Mouse (Mus musculus) telencephalon, adult 2 months (tissue): Measurements from ENCODE around the gene Cnpy2.
"Not testable (repeated sequence)": the region's sequence is repeated elsewhere in the genome, so short reads cannot be mapped to it uniquely, and the experiment has no call there.

Experiments used
- DNase-seq: peaks from one replicate; pipeline ENCODE4 v3.0.0-alpha.2; 2011; ENCODE audit warnings: low read depth, low spot score

Gene Cnpy2

DNA sequence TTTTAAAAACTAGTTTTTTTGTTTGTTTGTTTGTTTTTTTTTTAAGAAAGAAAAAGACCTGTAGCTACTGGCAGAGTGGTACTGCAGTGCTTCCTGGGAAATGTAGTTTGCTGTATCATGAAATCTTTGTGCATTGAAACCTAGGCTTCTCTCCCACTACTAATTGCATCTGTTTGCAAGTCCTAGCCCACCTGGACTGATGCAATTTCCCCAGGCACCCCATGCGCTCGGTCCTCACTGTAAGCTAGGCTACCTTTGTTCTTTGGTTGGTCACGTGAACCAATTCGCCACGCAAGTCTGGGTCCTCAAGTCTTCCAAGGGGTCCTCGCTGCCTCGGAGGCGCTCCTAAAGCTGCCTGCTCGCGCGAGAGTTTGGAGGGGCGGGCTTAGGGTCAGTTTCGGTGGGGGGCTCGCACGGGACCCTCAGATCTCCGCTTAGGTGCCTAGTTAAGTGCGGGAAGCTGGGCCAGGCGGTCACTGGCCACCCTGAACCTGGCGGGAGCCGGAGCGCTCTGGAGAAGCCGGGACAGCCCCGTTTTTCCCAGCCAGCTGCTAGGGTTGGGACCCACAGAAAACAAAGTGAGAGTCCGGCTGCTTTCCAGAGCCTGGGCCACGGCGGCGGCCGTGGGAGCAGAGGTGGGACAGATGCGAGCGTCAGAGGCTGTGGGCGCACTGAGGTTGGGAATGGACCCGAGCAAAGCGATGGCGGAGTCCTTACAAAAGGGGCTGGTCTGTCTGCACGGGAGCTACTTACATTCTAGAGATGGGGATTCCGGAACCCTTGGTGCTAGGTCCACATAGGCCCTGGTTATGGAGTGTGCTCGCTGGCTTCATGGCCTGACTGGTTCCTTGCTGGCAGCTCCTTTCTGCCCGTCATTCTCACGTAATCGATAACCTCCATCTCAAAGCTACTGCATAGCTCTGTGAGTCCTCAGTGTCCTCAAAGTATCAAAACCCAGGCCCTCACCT, at the start of gene Cnpy2:
TSS of gene Cnpy2 (plus strand) at position 319 of the 968 bp plus-strand sequence.
- peak; percentile 82 for DNase-seq

DNA sequence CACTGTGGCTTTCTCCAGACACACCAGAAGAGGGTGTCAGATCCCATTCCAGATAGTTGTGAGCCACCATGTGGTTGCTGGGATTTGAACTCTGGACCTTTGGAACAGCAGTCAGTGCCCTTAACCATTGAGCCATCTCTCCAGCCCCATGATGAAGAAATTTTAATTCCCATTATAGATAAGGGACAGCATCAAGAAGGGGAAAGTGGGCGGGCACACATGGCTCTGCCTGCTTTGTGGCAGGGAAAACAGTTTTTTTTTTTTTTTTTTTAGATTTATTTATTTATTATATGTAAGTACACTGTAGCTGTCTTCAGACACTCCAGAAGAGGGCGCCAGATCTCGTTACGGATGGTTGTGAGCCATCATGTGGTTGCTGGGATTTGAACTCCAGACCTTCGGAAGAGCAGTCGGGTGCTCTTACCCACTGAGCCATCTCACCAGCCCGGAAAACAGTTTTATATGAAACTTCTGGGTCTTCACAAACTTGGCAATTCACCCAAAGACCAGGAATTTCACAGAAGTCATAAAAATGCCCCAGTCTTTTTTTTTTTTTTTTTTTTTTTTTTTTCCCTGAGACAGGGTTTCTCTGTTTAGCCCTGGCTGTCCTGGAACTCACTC, 49.3 kb upstream of the Cnpy2 start:
- not testable (repeated sequence) for DNase-seq

DNA sequence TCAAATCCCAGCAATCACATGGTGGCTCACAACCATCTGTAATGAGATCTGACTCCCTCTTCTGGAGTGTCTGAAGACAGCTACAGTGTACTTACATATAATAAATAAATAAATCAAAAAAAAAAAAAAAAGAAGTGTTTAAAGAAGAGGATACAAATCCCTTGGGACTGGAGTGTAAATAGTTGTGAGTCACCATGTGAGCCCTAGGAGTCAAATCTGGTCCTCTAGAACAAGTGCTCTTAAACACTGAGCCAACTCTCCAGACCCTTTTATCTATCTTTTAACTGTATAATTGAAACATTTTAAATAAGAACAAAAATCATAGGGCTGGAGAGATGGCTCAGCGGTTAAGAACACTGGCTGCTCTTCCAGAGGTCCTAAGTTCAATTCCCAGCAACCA, 46.9 kb upstream of the Cnpy2 start:
- DNase-seq = not testable (repeated sequence)

DNA sequence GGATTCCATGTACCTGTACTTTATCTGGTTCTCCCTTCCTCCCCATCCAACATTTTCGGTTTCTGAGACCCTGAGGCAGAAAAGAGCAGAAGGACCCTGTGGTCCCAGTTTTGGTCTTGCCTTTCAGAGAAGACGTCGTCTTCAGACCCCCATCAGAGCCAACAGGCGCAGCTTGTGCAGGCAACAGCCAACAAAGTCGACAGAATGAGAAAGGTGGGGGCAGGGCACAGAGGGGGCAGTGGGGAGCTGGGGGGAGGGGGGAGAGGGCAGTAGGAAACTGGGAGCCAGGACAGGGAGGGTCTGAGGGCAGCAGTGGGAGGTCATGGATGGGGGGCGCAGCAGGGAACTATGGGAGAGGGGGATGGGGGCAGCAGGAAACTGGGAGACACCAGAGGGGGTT, 44.1 kb upstream of the Cnpy2 start:
- DNase-seq = no peak

DNA sequence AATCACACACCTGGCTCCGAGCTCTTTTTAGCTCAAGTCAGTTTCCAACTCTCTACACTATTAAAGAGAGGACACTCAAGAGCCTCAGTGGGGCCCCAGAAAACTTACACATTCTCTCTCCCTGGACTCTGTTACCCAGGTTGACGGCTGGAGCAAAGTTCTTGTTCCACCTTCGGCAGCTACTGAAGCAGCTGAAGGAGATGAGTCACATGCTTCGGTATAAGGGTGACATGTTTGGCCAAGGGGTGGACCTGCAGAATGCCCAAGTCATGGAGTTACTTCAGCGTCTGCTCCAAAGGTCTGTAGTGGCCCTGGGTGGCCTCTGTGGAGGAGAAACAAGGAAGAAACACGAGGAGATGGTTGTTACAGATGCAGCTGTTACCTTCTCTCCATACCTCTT, 41.3 kb upstream of the Cnpy2 start:
- DNase-seq = no peak

DNA sequence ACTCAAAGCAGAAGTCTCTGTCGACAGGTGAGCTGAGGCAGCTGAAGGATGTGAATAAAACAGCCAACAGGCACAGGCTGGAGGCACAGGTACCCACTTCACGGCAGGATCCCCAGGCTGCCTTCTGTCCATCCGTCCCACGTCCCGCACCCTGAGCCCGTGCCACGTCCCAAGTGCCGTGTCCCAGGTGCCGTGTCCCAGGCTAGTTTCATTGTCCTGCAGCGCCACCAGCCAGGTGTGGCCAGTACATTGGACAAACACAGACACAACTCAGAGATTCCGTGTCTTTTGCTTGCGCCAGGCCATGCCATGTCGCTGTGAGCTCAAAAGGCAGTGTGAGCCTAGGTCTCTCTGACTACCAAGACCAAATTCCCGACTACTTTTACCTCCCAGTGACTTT, 40.6 kb upstream of the Cnpy2 start:
- DNase-seq = no peak

DNA sequence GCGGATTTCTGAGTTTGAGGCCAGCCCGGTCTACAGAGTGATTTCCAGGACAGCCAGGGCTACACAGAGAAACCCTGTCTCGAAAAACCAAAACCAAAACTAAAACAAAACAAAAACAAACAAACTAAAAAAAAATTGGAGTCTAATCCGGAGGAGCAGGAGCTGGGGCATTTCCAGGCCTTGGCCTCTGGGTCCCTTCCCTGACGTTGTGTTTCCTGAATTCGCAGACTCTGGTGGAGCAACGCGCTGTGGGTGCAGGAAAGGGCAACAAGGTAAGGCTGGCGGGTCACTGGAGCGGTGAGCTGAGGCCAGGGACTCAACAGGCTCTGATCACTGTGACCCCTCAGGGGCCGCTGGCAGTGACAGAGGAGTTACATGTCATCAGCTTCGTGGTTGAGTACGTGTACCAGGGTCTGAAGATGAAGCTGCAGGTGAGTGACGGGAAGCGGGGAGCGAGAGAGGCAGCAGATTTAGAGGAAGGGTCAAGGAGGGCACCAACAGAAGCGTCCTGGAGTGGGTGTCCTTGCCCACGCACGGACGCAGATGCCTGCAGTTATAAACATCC, 39.3 kb upstream of the Cnpy2 start:
- DNase-seq = no peak

DNA sequence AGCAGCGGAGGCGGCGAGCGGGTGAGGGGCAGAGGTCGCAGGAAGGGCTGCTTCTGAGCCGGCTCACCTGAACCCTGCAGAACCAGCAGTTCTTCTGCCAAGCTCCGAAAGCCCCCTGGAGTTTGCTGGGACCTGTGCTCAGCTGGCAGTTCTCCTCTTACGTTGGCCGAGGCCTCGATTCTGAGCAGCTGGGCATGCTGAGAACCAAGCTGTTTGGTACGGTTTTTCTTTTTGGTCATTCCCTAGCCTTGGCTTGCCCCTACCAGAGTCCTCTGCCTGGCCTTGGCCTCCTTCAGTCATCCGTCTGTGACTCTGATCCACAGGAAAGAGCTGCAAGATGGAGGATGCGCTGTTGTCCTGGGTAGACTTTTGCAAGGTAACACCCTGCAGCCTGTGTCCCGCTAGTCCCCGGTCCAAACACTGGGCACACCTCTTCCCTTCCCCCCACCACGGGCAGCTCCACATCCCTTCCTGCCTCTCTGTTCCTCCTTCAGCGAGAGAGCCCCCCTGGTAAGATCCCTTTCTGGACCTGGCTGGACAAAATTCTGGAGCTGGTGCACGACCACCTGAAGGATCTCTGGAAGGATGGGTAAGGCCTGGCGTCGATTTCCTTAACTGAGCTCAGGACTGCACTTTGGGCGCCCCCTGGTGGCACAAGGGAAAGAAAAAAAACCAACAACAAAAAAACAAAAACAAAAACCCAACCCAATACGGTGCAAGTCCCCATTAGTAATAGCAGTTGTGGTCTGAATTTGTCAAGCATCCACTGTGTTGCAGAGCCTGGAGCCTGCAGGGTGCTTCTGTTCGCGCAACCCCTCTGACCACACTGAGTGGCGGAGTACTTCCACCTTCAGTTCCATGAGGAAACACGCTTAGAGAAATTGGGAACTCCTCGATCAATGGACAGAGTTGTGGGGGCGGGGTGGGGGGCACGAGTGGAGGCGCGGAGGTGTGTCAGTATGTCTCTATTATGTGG, 38.4 kb upstream of the Cnpy2 start:
- DNase-seq = no peak

DNA sequence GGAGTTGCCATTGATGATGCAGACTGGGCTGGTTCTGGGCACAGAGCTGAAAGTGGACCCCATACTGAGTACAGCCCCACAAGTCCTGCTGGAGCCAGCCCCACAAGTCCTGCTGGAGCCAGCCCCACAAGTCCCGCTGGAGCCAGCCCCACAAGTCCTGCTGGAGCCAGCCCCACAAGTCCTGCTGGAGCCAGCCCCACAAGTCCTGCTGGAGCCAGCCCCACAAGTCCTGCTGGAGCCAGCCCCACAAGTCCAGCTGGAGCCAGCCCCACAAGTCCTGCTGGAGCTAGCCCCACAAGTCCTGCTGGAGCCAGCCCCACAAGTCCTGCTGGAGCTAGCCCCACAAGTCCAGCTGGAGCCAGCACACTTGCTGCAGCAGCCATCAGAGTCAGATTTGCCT, 31.7 kb upstream of the Cnpy2 start:
- DNase-seq = not testable (repeated sequence)

DNA sequence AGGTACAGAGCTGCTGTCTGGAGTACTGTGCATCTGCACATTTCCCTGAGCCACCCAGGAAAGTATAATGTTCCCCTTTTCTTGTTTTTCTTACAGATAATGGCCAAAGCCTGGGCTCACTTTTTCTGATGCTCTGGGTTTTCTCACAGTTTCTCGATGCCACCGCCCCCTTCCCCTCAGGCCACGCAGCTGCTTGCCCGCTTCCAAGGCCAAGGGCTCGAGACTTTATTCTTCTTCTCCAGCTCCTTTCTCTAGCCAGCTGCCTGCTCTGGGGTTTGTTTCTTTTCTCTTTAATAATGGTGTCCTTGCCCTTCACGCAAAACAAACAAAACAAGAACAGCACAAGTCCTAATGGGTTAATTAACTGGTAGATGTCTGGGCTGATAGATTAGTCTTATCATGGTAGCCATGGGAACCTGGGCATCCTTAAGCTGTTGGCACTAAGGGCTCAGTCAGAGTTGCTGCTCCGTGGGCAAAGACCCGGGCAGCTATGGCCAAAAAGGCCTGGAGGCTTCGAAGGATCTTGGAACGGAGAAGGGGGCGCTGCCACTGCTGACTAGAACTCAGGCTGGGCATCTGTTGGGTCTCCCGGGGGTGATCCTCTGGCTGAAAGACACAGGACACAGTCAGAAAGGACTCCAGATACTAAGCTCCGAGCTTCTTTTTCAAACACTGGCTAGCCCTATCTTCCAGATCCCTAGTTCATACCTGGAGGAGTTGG, 25.7 kb upstream of the Cnpy2 start:
- DNase-seq = no peak

DNA sequence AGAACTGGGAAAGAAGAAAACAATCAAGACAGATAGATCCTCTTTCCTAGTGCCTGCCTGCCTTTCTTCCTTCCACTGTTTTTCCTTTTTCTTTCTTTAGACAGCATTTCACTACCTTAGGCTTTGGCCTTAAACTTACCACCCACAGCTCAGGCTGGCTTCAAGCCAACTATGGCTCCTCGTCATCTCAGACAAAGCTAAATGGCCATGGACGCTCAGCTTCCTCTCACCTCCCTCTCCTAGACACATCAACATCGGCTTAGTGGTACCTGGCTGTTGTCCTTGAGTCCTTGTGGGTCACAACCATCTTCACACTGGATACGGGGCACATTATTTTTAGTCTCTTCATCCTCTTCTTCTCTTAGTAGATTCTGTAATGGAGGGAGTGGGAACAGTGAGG, 25.0 kb upstream of the Cnpy2 start:
- DNase-seq = no peak

DNA sequence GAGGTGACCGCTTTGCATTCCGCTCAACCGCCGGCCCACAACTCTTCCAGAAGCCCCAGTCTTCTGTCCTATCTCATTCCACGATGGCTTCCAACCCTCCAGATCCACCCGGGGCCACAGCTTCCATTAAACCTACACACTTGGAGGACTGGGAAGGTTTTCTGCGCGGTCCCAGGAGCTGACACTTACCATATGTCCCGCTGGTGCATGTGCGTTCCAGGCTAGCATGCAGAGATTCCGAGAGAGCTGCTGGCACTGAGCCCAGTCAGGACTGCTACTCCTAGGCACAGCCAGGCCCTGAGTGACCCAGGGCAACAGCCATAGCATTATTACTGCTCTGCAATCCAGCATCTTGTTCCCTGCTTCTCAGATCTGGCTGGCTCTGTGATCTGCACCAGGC, 24.6 kb upstream of the Cnpy2 start:
- DNase-seq = no peak

DNA sequence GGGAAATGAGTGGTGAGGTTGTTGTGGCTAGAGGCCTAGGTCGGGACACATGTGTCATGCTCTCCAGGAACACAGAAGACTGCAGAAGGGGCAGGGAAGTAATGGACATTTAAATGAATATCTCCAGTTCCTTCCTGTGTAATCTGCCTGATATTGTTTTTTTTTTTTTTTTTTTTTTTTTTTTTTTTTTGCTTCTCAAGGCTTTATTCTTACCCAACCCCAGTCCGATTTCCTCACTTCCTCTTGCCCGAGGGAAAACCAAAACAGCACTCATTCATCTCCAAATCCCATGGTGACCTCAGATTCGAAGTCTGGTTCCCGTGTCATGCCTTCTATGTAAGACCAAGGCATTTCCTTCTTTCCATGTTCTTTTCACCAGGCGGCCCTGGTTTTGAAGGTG, 24.0 kb upstream of the Cnpy2 start:
- DNase-seq = no peak

DNA sequence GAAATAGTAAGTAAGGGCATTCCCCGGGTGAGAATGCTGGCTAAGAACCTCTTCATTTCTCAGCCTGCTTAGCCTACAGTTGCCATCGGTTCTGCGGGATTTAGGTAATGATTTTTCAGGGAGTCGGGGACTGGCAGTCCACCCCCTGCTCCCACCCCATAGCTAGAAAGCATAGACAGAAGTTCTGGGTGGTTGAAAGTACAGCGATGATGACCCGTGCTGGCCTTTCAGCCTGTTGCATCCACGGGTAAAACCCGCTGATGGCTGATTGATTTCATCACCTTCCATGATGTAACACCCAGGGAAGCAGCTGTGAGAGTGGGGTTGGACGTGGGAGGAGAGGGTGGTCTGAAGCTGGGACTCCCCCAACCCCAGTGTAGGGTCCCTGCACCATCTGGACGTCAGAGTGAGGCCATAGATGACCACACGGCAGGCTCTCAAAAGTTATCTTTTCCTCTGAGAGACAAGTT, 23.5 kb upstream of the Cnpy2 start, which contains the start of gene Il23a:
TSS of gene Il23a (minus strand) at position 51 of the 470 bp plus-strand sequence.
- no peak for DNase-seq

DNA sequence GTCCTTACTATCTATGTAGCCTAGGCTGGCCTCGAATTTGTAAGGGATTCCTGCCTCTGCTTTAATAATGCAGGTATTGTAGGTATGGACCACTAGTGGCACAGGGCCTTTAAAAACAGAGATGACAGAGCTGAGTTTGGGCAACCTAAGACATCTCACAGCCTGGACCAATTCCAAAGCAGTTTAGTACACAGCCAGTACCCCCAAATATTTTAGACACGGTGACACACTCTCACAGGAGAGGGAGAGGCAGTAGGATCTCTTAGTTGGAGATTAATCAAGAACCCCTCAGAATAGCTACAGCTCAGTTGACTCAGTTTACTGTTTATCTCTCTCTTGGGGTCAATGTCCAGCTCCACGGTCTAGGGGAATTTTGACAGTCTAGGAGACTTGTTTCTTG, 19.9 kb upstream of the Cnpy2 start:
- no peak for DNase-seq

DNA sequence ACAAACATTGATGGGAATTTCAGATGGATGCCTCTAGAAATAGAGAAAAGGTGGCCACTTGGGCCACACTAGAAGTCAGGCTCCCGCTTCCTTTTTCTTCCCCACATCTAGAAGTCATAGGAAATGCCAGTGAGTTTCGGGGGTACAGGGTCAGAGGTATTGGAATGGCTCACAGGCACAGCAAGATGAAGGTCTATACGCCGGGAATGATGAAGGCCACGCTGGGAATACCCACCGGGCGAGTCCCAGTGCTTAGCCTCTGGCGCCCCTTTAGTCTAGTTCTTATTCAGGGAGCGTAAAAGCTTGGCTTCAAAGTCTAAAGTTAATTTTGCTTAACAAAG, 19.5 kb upstream of the Cnpy2 start:
- no peak for DNase-seq

DNA sequence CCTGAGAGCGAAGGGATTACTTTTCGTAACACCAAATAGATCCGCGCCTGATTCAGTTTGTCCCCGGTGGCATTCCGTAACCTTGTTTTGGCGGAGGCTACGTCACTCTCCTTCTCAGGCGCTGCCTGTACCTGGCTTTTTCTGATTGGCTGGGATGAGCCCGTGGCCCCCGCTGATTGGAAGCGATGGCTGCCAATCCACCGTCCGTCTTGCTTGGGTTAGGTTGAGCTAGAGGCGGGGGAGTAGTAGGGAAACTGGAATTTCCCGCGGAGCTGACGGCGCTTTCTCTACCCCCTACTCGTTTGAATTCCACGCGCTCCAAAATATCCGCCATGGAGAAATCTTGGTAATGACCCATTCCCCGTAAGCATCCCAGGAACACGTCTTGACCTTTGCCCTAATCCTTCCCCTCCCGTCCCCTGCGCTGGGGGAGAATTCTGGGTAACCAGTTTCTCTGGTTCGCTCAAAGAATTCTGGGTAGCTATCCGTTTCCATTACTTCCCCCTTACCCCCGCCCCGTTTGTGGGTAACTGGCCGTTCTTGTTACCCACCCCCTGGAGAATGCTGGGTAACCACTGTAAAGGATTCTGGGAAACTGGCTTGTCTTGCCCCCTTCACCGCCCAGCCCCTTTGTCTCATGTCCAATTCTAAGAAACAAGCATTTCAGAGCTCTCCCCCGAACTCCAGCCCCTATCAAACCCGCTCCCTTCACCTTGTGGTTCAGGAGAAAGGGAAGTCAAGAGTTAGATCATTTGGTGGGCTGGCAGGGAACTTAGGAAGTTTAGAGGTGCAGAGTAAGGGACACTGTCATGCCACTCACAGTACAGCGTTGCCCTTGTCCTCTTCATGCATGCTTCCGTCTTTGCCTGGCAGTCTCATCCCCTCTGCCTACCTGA, 18.9 kb upstream of the Cnpy2 start, which contains the start of gene Pan2:
TSS of gene Pan2 (plus strand) at position 210 of the 896 bp plus-strand sequence.
- peak; percentile 100 for DNase-seq

DNA sequence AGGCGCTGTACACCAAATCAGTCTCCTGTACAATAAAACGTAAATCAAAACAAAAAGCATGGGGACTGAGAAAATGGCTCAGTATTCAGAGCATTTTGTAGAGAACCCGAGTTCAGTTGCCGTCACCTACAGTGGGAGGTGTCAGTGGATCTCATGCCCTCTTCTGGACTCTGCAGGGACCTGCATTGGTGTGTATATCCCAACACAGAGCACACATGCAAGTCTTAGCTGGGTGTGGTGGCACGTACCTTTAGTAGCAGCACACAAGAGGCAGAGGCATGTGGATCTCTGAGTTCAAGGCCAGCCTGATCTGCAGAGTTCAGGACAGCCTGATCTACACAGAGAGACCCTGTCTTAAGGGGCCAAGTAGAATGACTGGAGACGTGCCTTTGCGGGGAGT, 12.6 kb upstream of the Cnpy2 start:
- DNase-seq = no peak

DNA sequence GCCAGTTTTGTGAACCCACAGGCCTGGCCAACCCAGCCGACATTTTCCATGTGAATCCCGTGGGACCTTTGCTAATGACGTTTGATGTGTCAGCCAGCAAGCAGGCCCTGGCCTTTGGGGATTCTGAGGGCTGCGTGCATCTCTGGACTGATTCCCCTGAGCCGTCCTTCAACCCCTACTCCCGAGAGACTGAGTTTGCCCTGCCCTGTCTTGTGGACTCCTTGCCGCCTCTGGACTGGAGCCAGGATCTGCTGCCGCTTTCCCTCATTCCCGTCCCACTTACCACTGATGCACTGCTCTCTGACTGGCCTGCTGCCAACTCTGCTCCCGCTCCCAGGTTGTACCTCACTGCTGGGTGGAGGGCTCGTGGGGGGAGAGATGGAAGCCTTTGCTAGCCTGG, 12.1 kb upstream of the Cnpy2 start:
- no peak for DNase-seq

DNA sequence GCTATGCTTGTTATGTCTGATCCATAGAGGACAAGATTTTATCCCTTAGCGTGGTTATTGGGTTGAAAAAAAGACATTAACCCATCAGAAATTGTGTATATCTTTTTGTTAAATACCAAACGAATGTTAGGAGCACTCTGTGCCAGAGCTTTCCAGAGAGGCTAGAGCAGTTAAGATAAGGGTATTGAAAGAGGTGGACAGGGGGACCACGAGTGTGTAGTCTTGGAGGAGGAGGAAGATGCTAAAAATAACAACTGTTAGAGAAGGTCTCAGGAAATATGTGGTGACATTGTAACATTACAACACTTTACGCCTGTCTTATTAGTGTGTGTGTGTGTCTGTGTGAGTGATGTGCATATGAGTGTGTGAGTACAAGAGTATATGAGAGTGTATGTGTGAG, 11.4 kb upstream of the Cnpy2 start:
- DNase-seq = no peak
